Mouse (Mus musculus) hindbrain, embryonic 13.5 days (tissue): Measurements from ENCODE around the gene Zfp786. TPM values are rescaled to one million over a fixed set of nuclear protein-coding genes. Genes with fewer than 3 reads are reported as not detected.
"Not testable (repeated sequence)": the region's sequence is repeated elsewhere in the genome, so short reads cannot be mapped to it uniquely, and the experiment has no call there.

Experiments used
- ATAC-seq: fragments of 200-750 bp; cut with Nextera tagmentation; 2 replicates; pipeline ENCODE4 v1.8.0; 2017; ENCODE audit warnings: moderate TSS enrichment; ENCODE audit not compliant: low FRiP score
- H3K27ac ChIP-seq: fragments of 300-500 bp; sonication (generic); 2 replicates; pipeline ENCODE4 v1.5.1; 2015; ENCODE audit warnings: inconsistent platforms, mild to moderate bottlenecking, moderate library complexity
- H3K27me3 ChIP-seq: fragments of 300-500 bp; sonication (generic); 2 replicates; pipeline ENCODE4 v1.6.1; 2015; ENCODE audit warnings: mild to moderate bottlenecking, inconsistent platforms
- H3K36me3 ChIP-seq: fragments of 300-500 bp; sonication (generic); 2 replicates; pipeline ENCODE4 v1.6.1; 2015; ENCODE audit warnings: mild to moderate bottlenecking, inconsistent platforms
- H3K4me1 ChIP-seq: fragments of 300-500 bp; sonication (generic); replicated peaks from 2 replicates; pipeline ENCODE4 v1.6.1; 2015; ENCODE audit warnings: inconsistent platforms
- H3K4me2 ChIP-seq: fragments of 300-500 bp; sonication (generic); 2 replicates; pipeline ENCODE4 v1.6.1; 2015; ENCODE audit warnings: inconsistent platforms, mild to moderate bottlenecking, moderate library complexity
- H3K4me3 ChIP-seq: fragments of 300-500 bp; sonication (generic); 2 replicates; pipeline ENCODE4 v1.5.1; 2015; ENCODE audit warnings: mild to moderate bottlenecking, inconsistent platforms
- H3K9ac ChIP-seq: fragments of 300-500 bp; sonication (generic); 2 replicates; pipeline ENCODE4 v1.6.1; 2015; ENCODE audit warnings: mild to moderate bottlenecking, inconsistent platforms
- H3K9me3 ChIP-seq: fragments of 300-500 bp; sonication (generic); 2 replicates; pipeline ENCODE4 v1.6.1; 2016; ENCODE audit warnings: inconsistent platforms
- WGBS: fragments of 180-500 bp; shearing (Covaris S2); methylation state at CpG from one replicate; pipeline ENCODE4 v1.1.7; 2015; 5-methylcytosine and 5-hydroxymethylcytosine counted together
- polyA plus RNA-seq: library from polyadenylated mRNA; unstranded; fragments of >200 nt; fragmentation: Nextera tagmentation; extraction: Ambion mirVana; gene quantifications from 2 replicates; pipeline ENCODE4 v1.2.1, GENCODE M21; 2015

The Zfp786 gene
- polyA plus RNA-seq, 1 experiment from 2014 or later, result 15.3 TPM

DNA sequence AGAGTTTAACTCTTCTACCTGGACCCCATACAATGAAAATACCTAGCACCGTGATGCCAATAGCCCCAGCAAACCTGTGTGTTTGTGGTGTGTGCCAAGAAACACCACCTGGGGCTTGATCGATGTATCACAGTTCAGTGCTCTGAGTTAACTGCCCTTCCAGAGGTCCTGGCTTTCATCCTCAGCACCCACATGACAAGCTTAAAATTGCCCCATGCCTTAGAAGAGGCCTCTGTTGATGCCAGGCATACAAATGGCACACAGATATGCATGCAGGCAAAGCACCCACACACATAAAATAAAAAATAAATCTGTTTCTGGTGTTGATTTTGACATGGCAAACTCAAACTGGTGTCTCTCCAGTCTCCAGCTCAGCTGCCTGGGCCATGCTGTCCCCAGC lies 38.1 kb downstream of the Zfp786 start:
- Histone ChIP-seq H3K27ac (no peak overlapping the region), H3K4me2 (no peak overlapping the region), H3K9me3 (no peaks in the 10 kb centered on the region), H3K4me3 (no peak overlapping the region), H3K4me1 (peaks cover 10% of the 10 kb centered on the region), H3K36me3 (peaks cover 34% of the 10 kb centered on the region), H3K27me3 (no peaks in the 10 kb centered on the region), H3K9ac (no peak overlapping the region)
- ATAC-seq, result no peak
- whole genome bisulfite sequencing, result 88% methylated on average over 2 of the region's 2 CpGs

DNA sequence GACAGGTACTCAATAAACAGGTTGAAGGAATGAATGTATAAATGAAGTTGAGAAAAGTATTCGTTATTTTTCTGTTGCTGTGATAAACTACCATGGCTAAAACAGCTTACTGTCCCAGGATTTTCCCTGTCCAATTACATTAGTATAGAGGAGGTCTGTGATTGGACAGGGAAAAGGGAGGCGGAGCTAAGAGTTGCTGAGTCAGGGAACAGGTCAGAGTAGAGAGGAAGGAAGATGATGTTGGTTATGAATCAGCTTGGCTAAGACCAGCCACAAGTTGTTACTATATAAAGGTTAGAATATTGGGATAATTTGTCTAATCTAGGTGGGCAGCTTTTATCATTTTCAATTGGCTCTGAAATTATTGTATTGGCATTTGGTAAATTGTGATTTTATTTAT lies 39.9 kb downstream of the Zfp786 start:
- WGBS, result 57% methylated on average over 2 of the region's 2 CpGs
- Histone ChIP-seq H3K27ac (no peak overlapping the region), H3K36me3 (peaks cover 18% of the 10 kb centered on the region), H3K9ac (no peak overlapping the region), H3K4me1 (peaks cover 10% of the 10 kb centered on the region), H3K9me3 (no peaks in the 10 kb centered on the region), H3K27me3 (no peaks in the 10 kb centered on the region), H3K4me3 (no peak overlapping the region), H3K4me2 (no peak overlapping the region)
- ATAC-seq, result no peak

DNA sequence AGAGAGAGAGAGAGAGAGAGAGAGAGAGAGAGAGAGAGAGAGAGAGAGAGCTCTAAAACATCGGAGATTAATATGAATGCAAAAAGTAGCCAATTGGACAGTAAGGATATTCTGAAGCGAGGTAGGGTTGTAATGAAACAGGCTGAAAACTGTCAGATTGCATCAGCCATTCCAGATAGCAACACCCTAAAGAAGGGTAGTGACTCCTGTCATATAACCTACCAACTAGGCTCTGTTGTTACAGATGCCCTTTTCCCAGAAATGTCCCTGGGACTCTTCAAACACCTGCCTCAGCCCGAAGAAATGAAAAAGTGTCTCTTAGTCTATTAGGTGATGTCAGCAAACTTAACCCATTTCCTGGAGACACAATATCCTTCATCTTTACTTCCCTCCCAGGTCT lies 41.8 kb downstream of the Zfp786 start:
- no peak for ATAC-seq
- Histone ChIP-seq H3K4me2 (peak overlapping the region; percentile 61), H3K4me3 (peak overlapping the region; percentile 48), H3K9me3 (no peaks in the 10 kb centered on the region), H3K4me1 (peaks cover 6% of the 10 kb centered on the region), H3K9ac (peak overlapping the region; percentile 78), H3K27me3 (no peaks in the 10 kb centered on the region), H3K27ac (peak overlapping the region; percentile 97), H3K36me3 (peaks cover 5% of the 10 kb centered on the region; the same call in 1 of the 2 replicates)
- WGBS, result 35% methylated on average over 3 of the region's 3 CpGs

DNA sequence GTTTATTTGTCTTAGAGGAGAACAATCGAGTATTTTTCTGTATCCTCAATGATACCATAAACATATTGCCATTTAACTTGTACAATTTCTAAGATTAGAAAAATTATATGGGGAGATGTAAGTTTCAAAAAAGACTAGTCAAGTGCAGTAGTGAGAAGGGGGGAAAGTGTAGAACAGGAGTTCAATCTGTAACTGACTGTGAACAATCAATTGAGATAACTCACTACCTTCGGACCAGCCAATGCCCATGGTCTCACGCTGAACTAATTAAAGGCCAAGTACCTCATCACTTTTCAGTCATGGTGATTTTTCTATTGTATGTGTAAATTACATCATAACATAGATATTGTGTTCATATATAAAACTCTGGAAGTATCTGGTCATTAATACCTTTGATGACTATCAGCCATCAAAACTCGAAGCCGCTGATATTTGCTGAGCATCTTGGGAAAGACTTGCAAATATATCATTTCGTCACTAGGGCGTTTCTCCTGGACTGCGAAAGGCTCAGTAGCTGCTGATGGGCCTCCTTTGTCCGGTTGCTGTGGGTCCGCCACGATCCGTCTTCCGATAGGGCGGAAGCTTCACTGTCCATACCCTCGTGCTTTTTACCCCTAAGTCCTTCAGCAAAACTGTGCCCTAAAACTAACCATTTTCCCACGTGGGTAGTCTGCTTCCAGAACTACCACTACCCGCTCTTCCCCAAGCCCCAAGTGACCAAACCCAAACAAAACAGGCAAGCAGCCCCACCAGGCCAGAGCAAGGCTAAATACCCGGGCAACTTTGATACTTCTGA lies 42.5 kb downstream of the Zfp786 start:
- no peaks in the 10 kb centered on the region for H3K27me3 ChIP-seq
- ATAC-seq, result peak; percentile 92
- H3K4me2 ChIP-seq, result peak overlapping the region; percentile 61
- H3K4me3 ChIP-seq, result peak overlapping the region; percentile 48
- H3K27ac ChIP-seq, result peak overlapping the region; percentile 97
- H3K9me3 ChIP-seq, result no peaks in the 10 kb centered on the region
- 2% methylated on average over 18 of the region's 18 CpGs for WGBS
- peaks cover 5% of the 10 kb centered on the region; the same call in 1 of the 2 replicates for H3K36me3 ChIP-seq
- peaks cover 6% of the 10 kb centered on the region for H3K4me1 ChIP-seq
- peak overlapping the region; percentile 78 for H3K9ac ChIP-seq

DNA sequence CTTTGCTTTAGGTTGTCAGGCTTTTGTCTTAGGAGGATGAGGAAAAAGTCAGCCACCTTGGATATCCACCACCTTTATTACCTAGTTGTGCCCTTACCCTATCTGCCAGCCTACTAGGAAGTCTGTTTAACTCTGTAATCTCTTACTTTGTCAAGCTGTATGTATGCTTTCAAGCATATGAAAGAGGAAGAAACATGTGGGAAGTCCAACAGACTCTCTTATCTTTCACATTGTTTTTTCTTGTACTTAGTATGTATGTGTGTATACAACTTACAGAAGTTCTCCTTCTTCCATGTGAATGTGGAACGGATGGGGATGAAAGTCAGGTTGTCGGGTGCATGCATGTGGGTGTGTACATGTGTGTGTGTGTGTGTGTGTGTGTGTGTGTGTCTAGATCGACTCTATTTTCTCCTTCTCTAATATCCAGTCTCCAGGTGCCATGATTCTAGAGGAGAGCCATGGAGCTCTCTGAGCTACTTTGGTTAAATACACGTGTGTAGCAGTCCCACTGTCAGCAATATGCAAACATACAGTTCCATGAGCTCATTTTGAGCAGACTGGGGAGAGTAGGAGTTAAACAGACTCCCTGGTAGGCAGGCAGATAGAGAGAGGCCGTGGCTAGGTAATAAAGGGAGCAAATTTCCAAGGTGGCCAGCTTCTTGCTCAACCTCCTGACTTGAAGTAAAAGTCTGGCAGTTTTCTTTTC lies 45.8 kb downstream of the Zfp786 start:
- Histone ChIP-seq H3K36me3 (no peaks in the 10 kb centered on the region), H3K27me3 (no peaks in the 10 kb centered on the region), H3K4me2 (no peak overlapping the region), H3K9me3 (no peaks in the 10 kb centered on the region), H3K4me1 (peaks cover 14% of the 10 kb centered on the region), H3K9ac (no peak overlapping the region), H3K4me3 (no peak overlapping the region), H3K27ac (no peak overlapping the region)
- ATAC-seq, result no peak
- WGBS, result 81% methylated on average over 5 of the region's 5 CpGs

DNA sequence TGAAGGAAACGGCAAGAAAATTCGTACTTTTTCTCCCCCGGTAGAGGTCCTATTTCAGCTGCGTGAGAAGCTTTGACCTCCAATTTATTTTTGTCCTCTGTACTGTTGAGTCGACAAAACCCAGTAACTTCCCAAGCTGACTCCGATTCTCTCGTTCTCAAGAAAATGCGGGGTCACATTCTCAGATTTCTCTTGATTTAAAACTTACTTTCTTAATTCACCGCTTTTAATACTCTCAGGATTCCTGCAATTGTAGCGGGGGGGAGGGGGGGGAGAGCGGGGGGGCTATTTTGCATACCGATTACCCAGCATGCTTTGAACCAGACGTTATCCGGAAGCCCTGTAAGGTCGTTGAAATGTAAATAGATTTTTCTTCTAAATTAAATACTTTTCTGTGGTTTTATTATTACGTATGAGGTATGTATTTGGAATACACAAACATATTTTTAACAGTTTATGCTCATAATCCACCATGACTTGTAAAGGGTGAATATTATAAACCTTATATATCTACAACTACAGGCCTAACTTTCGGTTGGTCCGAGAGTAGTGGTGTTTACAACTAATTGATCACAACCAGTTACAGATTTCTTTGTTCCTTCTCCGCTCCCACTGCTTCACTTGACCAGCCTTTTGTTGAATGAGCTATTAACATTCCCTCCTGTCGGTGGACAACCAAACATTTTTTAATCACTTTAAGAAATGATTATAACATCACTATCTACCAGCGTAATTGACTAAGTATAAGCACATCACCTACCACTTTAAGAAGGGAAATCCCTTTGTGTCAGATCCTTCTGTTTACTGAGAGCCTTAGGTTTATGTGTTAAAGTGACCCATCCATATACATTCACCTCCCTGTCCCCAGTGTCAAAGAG lies 49.3 kb downstream of the Zfp786 start:
- peak overlapping the region; percentile 71 for H3K9ac ChIP-seq
- peak; percentile 73 for ATAC-seq

DNA sequence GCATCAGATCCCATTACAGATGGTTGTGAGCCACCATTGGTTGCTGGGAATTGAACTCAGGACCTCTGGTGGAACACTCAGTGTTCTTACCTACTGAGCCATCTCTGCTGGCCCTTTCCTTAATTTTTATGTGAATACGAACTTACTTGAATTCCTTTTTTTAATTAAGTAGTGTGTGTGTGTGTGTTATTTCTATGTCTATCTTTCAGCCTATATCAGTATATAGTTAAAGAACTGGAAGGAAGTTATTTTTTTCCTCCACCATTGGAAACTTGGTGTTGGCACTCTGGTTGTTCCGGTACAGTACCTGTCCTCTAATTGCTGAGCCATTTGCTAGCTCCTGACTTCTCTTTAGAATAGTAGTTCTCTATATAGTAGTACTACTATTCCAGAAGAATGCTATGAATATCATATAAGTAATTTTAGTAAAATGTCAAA lies 50.1 kb downstream of the Zfp786 start:
- Histone ChIP-seq H3K4me1 (peaks cover 12% of the 10 kb centered on the region), H3K9ac (no peak overlapping the region), H3K27me3 (no peaks in the 10 kb centered on the region), H3K36me3 (no peaks in the 10 kb centered on the region), H3K4me2 (peak overlapping the region; percentile 52), H3K9me3 (no peaks in the 10 kb centered on the region), H3K27ac (no peak overlapping the region), H3K4me3 (peak overlapping the region; percentile 45)
- no peak for ATAC-seq
- 10% methylated on average over 2 of the region's 2 CpGs for WGBS

More for the DNA sequence above, 49.3 kb downstream of the Zfp786 start:
- Histone ChIP-seq H3K36me3 (no peaks in the 10 kb centered on the region), H3K4me3 (peak overlapping the region; percentile 45), H3K9me3 (no peaks in the 10 kb centered on the region), H3K27ac (peak overlapping the region; percentile 90), H3K4me2 (peak overlapping the region; percentile 52), H3K4me1 (peaks cover 12% of the 10 kb centered on the region), H3K27me3 (no peaks in the 10 kb centered on the region)
- 1% methylated on average over 21 of the region's 21 CpGs for WGBS

DNA sequence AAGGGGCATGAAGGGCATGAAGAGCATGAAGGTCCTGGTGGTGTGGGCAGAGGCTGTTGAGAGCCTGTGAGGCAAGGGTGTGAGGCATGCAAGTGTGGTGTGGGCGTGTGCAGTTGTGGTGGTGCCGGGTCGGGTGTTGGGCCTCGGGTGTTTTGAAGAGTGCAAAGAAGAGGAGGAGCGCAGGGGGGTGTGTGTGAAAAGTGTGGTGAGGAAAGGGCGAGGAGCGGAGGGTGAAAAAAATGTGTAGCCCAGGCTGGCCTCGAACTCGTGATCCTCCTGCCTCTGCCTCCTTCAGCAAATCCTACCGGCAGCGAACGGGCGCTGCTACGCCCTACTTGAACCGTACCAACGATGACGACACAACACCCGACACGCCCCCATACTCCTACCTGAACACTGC lies 58.9 kb downstream of the Zfp786 start:
- 68% methylated on average over 9 of the region's 19 CpGs for WGBS
- not testable (repeated sequence) for H3K36me3 ChIP-seq, H3K9me3 ChIP-seq, H3K9ac ChIP-seq, H3K4me1 ChIP-seq, H3K27me3 ChIP-seq, H3K27ac ChIP-seq
- Histone ChIP-seq H3K4me2 (peak overlapping the region; percentile 37), H3K4me3 (peak overlapping the region; percentile 21; the same call in 1 of the 2 replicates)
- 0 out of 2 replicates have a peak, but pooled peaks have one; percentile 32 for ATAC-seq

DNA sequence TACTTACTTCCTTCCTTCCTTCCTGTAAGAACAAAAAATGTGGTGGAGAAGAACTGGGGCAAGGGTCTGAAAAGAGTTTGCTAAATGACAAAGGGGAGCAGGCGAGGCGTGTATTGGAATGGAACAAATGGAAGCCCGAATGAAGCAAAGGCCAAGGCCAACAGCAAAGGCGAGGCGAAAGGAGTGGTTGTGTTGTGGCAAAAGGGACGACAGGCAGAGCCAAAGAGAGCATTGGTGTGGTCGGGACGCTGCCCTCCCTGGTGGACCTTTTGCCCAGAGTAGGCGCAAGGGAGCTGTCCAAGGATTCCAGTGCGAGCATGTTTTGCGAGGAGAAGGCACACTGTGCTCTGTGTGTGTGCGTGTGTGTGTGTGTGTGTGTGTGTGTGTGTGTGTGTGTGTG lies 59.6 kb downstream of the Zfp786 start:
- not testable (repeated sequence) for H3K9ac ChIP-seq, H3K27me3 ChIP-seq, H3K9me3 ChIP-seq, H3K4me2 ChIP-seq, H3K4me1 ChIP-seq, H3K36me3 ChIP-seq, ATAC-seq, H3K27ac ChIP-seq, H3K4me3 ChIP-seq
- 82% methylated on average over 12 of the region's 12 CpGs for WGBS

DNA sequence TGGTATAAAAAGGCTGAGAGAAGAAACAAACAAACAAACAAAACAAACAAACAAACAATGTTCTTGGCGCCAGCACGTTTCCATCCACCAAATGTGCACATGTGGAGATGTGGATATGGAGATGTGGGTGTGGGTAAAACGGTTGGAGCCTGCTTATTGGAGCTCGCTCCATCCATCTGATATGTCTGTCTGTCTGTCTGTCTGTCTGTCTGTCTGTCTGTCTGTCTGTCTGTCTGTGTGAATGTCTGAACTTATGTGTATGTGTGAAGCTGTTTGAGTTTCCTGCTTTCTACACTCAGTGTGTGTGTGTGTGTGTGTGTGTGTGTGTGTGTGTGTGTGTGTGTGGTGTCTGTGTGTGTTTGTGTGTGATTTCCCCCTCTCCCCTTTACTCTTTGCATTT lies 60.8 kb downstream of the Zfp786 start:
- not testable (repeated sequence) for H3K36me3 ChIP-seq, ATAC-seq, H3K4me2 ChIP-seq, H3K27ac ChIP-seq, H3K27me3 ChIP-seq, H3K9me3 ChIP-seq, H3K9ac ChIP-seq, H3K4me1 ChIP-seq, H3K4me3 ChIP-seq
- WGBS, result 72% methylated on average over 4 of the region's 4 CpGs
